ENCODE assay signal across 8 mouse cellular contexts in genomic region chr9:31559506-31560225, GRCm38 (mm10).
DNase-seq lines count a peak whose midpoint lies in the region; ATAC-seq lines count a peak whose summit lies in the region.

No protein-coding gene starts in this region.

- peak overlapping the region; percentile 48 for H3K4me2 ChIP-seq in embryonic facial prominence, embryonic 11.5 days (ENCODE audit: low read depth, low read length)
- peak overlapping the region; percentile 51 for H3K4me2 ChIP-seq in limb, embryonic 12.5 days
- H3K4me2 ChIP-seq in midbrain, embryonic 14.5 days (ENCODE audit: low read length) = peak overlapping the region; percentile 57

- no peaks in the 10 kb centered on the region for H3K4me1 ChIP-seq in embryonic facial prominence, embryonic 11.5 days (ENCODE audit: control insufficient read depth, insufficient read depth, low read length)
- no peaks in the 10 kb centered on the region for H3K4me1 ChIP-seq in limb, embryonic 12.5 days (replicated peaks)
- H3K4me1 ChIP-seq in midbrain, embryonic 14.5 days (ENCODE audit: control insufficient read depth, insufficient read depth, low read length) = no peaks in the 10 kb centered on the region

- 35% methylated on average over 18 of the region's 18 CpGs for WGBS in embryonic facial prominence, embryonic 11.5 days
- 33% methylated on average over 18 of the region's 18 CpGs for WGBS in limb, embryonic 12.5 days
- WGBS in midbrain, embryonic 14.5 days = 33% methylated on average over 18 of the region's 18 CpGs

- H3K27me3 ChIP-seq in embryonic facial prominence, embryonic 11.5 days (ENCODE audit: control insufficient read depth, insufficient read depth, low read length) = no peaks in the 10 kb centered on the region
- H3K27me3 ChIP-seq in limb, embryonic 12.5 days = peaks cover 12% of the 10 kb centered on the region; the same call in 1 of the 2 replicates
- H3K27me3 ChIP-seq in midbrain, embryonic 14.5 days (ENCODE audit: control insufficient read depth, insufficient read depth, low read length) = no peaks in the 10 kb centered on the region

- DNase-seq in urinary bladder, adult 18-20 months (ENCODE audit: low spot score in 2 of 2) = peak; percentile 47 to 65
- DNase-seq in urinary bladder, postnatal 10 days (ENCODE audit: low spot score) = no peak
- peak; percentile 89 for DNase-seq in embryonic facial prominence, embryonic 11.5 days (ENCODE audit: low spot score)
- DNase-seq in heart, adult 8-10 months (ENCODE audit: low spot score) = peak; percentile 78
- peak; percentile 73 to 83 for DNase-seq in kidney, adult 8-10 months
- peak; percentile 94 for DNase-seq in midbrain, embryonic 14.5 days
- DNase-seq in spleen, postnatal 36 days (ENCODE audit: low spot score in 2 of 2) = peak; percentile 15 to 30

- H3K9me3 ChIP-seq in embryonic facial prominence, embryonic 11.5 days (replicated peaks; ENCODE audit: control insufficient read depth, low read length) = no peaks in the 10 kb centered on the region
- no peaks in the 10 kb centered on the region for H3K9me3 ChIP-seq in limb, embryonic 12.5 days
- no peaks in the 10 kb centered on the region for H3K9me3 ChIP-seq in midbrain, embryonic 14.5 days (ENCODE audit: control insufficient read depth, low read length)

- H3K27ac ChIP-seq in embryonic facial prominence, embryonic 11.5 days (replicated peaks; ENCODE audit: low read depth, low read length) = no peak overlapping the region
- no peak overlapping the region for H3K27ac ChIP-seq in limb, embryonic 12.5 days
- 0 out of 2 replicates have a peak overlapping the region, but pooled peaks have one; percentile 22 for H3K27ac ChIP-seq in midbrain, embryonic 14.5 days (replicated peaks; ENCODE audit: low read depth, low read length)

- H3K9ac ChIP-seq in embryonic facial prominence, embryonic 11.5 days (replicated peaks; ENCODE audit: low read length) = peak overlapping the region; percentile 50
- H3K9ac ChIP-seq in limb, embryonic 12.5 days (replicated peaks) = no peak overlapping the region
- peak overlapping the region; percentile 37; the same call in 1 of the 2 replicates for H3K9ac ChIP-seq in midbrain, embryonic 14.5 days (replicated peaks; ENCODE audit: low read length)

- ATAC-seq in embryonic facial prominence, embryonic 11.5 days (replicated peaks; ENCODE audit: insufficient number of reproducible peaks, low FRiP score, low TSS enrichment, low read depth) = 0 out of 2 replicates have a peak, but pooled peaks have one; percentile 48
- peak; percentile 75; the same call in 1 of the 2 replicates for ATAC-seq in limb, embryonic 12.5 days (ENCODE audit: insufficient number of reproducible peaks, insufficient read depth, low FRiP score, low TSS enrichment, low read depth)
- peak; percentile 70; the same call in 1 of the 2 replicates for ATAC-seq in midbrain, embryonic 14.5 days (ENCODE audit: low FRiP score, low TSS enrichment)

- 0 out of 2 replicates have a peak overlapping the region, but pooled peaks have one; percentile 15 for H3K4me3 ChIP-seq in embryonic facial prominence, embryonic 11.5 days (ENCODE audit: low read depth, low read length)
- no peak overlapping the region; the same call in 1 of the 2 replicates for H3K4me3 ChIP-seq in limb, embryonic 12.5 days (replicated peaks)
- peak overlapping the region; percentile 24 for H3K4me3 ChIP-seq in midbrain, embryonic 14.5 days (replicated peaks; ENCODE audit: low read depth, low read length)

- no peaks in the 10 kb centered on the region for H3K36me3 ChIP-seq in embryonic facial prominence, embryonic 11.5 days (replicated peaks; ENCODE audit: control insufficient read depth, insufficient read depth, low read depth, low read length)
- no peaks in the 10 kb centered on the region for H3K36me3 ChIP-seq in limb, embryonic 12.5 days
- H3K36me3 ChIP-seq in midbrain, embryonic 14.5 days (ENCODE audit: control insufficient read depth, insufficient read depth, low read length) = no peaks in the 10 kb centered on the region
